Mouse (Mus musculus) thymus, adult 2 months (tissue): Measurements from ENCODE around the gene Acsf3. TPM values are rescaled to one million over a fixed set of nuclear protein-coding genes. Genes with fewer than 3 reads are reported as not detected.

Experiments used
- DNase-seq: peaks from one replicate; pipeline ENCODE4 v3.0.0; 2021
- H3K27ac ChIP-seq: fragments of 200-500 bp; 2 replicates; pipeline ENCODE4 v1.5.1; 2012; ENCODE audit warnings: low read length, control low read depth; ENCODE audit not compliant: control insufficient read depth, insufficient read depth
- H3K27me3 ChIP-seq: fragments of 200-500 bp; 2 replicates; pipeline ENCODE4 v1.6.1; 2012; ENCODE audit warnings: mild to moderate bottlenecking, low read length, moderate library complexity, mixed read lengths; ENCODE audit not compliant: control insufficient read depth, insufficient read depth
- H3K36me3 ChIP-seq: fragments of 200-500 bp; 2 replicates; pipeline ENCODE4 v1.6.1; 2012; ENCODE audit warnings: mild to moderate bottlenecking, low read length, moderate library complexity; ENCODE audit not compliant: control insufficient read depth, insufficient read depth
- H3K4me1 ChIP-seq: fragments of 200-500 bp; replicated peaks from 2 replicates; pipeline ENCODE4 v1.6.1; 2012; ENCODE audit warnings: low read length; ENCODE audit not compliant: control insufficient read depth, insufficient read depth
- H3K4me3 ChIP-seq: fragments of 200-500 bp; 2 replicates; pipeline ENCODE4 v1.5.1; 2012; ENCODE audit warnings: mild to moderate bottlenecking, low read length, control low read depth, moderate library complexity; ENCODE audit not compliant: control insufficient read depth, insufficient read depth
- CTCF ChIP-seq: fragments of 200-500 bp; IDR thresholded peaks from 2 replicates; pipeline ENCODE4 v1.5.1; 2012; ENCODE audit warnings: mild to moderate bottlenecking, control low read depth, low read length, moderate library complexity, borderline replicate concordance; ENCODE audit not compliant: control insufficient read depth, poor library complexity, insufficient read depth; ENCODE audit errors: extremely low read depth
- POLR2A ChIP-seq: fragments of 200-500 bp; IDR thresholded peaks from 2 replicates; pipeline ENCODE4 v1.6.1; 2012; ENCODE audit warnings: mild to moderate bottlenecking, low read length, control low read depth, moderate library complexity; ENCODE audit not compliant: control insufficient read depth, poor library complexity, insufficient read depth; ENCODE audit errors: extremely low read depth
- WGBS: fragments of 180-500 bp; shearing (Covaris S2); methylation state at CpG from one replicate; pipeline ENCODE4 v1.1.7; 2018; 5-methylcytosine and 5-hydroxymethylcytosine counted together
- polyA plus RNA-seq: library from polyadenylated mRNA; depleted of rRNA; stranded (reverse); fragments of >200 nt; gene quantifications from 2 replicates; pipeline ENCODE4 v1.2.3, GENCODE M21; 2012

The Acsf3 gene
- polyA plus RNA-seq, 1 experiment, result 17.5 TPM

GRCm38 (mm10) chr8:122816965-122817364 is 41.7 kb downstream of the Acsf3 start:
- DNase-seq, result no peak
- Histone ChIP-seq H3K36me3 (no peaks in the 10 kb centered on the region), H3K27me3 (no peaks in the 10 kb centered on the region), H3K4me3 (no peak overlapping the region), H3K4me1 (no peaks in the 10 kb centered on the region), H3K27ac (no peak overlapping the region)
- TF ChIP-seq CTCF, result no peak
- TF ChIP-seq POLR2A, result no peak
- 87% methylated on average over 6 of the region's 6 CpGs for WGBS

- TF ChIP-seq CTCF (no peak), POLR2A (no peak)
- Histone ChIP-seq H3K4me3 (no peak overlapping the region), H3K27me3 (no peaks in the 10 kb centered on the region), H3K36me3 (no peaks in the 10 kb centered on the region), H3K4me1 (no peaks in the 10 kb centered on the region), H3K27ac (no peak overlapping the region)
- no peak for DNase-seq
- 96% methylated on average over 13 of the region's 13 CpGs for WGBS
Observed at GRCm38 (mm10) chr8:122817724-122818496, 42.6 kb downstream of the Acsf3 start.

- 92% methylated on average over 11 of the region's 11 CpGs for WGBS
Observed at GRCm38 (mm10) chr8:122819776-122820175, 44.5 kb downstream of the Acsf3 start.

GRCm38 (mm10) chr8:122824571-122824970 is 49.3 kb downstream of the Acsf3 start:
- WGBS, result 35% methylated on average over 5 of the region's 5 CpGs
- Histone ChIP-seq H3K4me1 (peaks cover 32% of the 10 kb centered on the region), H3K27me3 (no peaks in the 10 kb centered on the region), H3K36me3 (no peaks in the 10 kb centered on the region), H3K4me3 (no peak overlapping the region), H3K27ac (no peak overlapping the region; the same call in 1 of the 2 replicates)
- DNase-seq, result no peak
- TF ChIP-seq POLR2A, result no peak
- TF ChIP-seq CTCF, result no peak

More at GRCm38 (mm10) chr8:122819776-122820175, 44.5 kb downstream of the Acsf3 start:
- Histone ChIP-seq H3K36me3 (no peaks in the 10 kb centered on the region), H3K4me1 (peaks cover 8% of the 10 kb centered on the region), H3K27me3 (no peaks in the 10 kb centered on the region), H3K27ac (no peak overlapping the region), H3K4me3 (no peak overlapping the region)
- no peak for DNase-seq
- TF ChIP-seq POLR2A, result no peak

- 58% methylated on average over 9 of the region's 9 CpGs for WGBS
- no peak for DNase-seq
- peaks cover 34% of the 10 kb centered on the region for H3K4me1 ChIP-seq
- H3K27me3 ChIP-seq, result no peaks in the 10 kb centered on the region
- H3K36me3 ChIP-seq, result no peaks in the 10 kb centered on the region
- TF ChIP-seq POLR2A (no peak), CTCF (no peak)
- no peak overlapping the region for H3K4me3 ChIP-seq
- H3K27ac ChIP-seq, result no peak overlapping the region; the same call in 1 of the 2 replicates
Observed at GRCm38 (mm10) chr8:122824986-122825385, 49.7 kb downstream of the Acsf3 start.

GRCm38 (mm10) chr8:122825408-122825807 is 50.1 kb downstream of the Acsf3 start:
- Histone ChIP-seq H3K4me3 (no peak overlapping the region), H3K27me3 (no peaks in the 10 kb centered on the region), H3K36me3 (no peaks in the 10 kb centered on the region), H3K27ac (no peak overlapping the region), H3K4me1 (peaks cover 37% of the 10 kb centered on the region)
- TF ChIP-seq CTCF (no peak), POLR2A (no peak)
- 45% methylated on average over 8 of the region's 8 CpGs for WGBS
- no peak for DNase-seq
